Mouse (Mus musculus): ENCODE results near the gene Ccdc12. TPM values are rescaled to one million over a fixed set of nuclear protein-coding genes. Genes with fewer than 3 reads are reported as not detected.
A peak's percentile ranks its signal among the peaks of the same experiment; 100 is the strongest.

The Ccdc12 gene
- polyA plus RNA-seq, 1 experiment from 2014 or later: 144 TPM

GRCm38 (mm10) chr9:110642812-110643524, 13.3 kb upstream of the Ccdc12 start:
- DNase-seq (ENCODE audit: low spot score, missing footprints): no peak
- Histone ChIP-seq H3K4me3 (ENCODE audit: low read depth, low read length) (no peak overlapping the region), H3K36me3 (ENCODE audit: control insufficient read depth, insufficient read depth, low read length) (no peaks in the 10 kb centered on the region), H3K27ac (ENCODE audit: low read depth, low read length) (no peak overlapping the region), H3K4me1 (ENCODE audit: control insufficient read depth, insufficient read depth, low read length) (no peaks in the 10 kb centered on the region), H3K27me3 (ENCODE audit: control insufficient read depth, insufficient read depth, low read length) (no peaks in the 10 kb centered on the region), H3K4me2 (no peak overlapping the region), H3K9me3 (ENCODE audit: control insufficient read depth, low read length) (no peaks in the 10 kb centered on the region), H3K9ac (ENCODE audit: low read length) (no peak overlapping the region)
- no peak for ATAC-seq (ENCODE audit: low FRiP score)
- 59% methylated on average over 5 of the region's 5 CpGs for WGBS

- H3K4me1 ChIP-seq (ENCODE audit: control insufficient read depth, insufficient read depth, low read length): no peaks in the 10 kb centered on the region
- WGBS: 64% methylated on average over 9 of the region's 9 CpGs
Measured at GRCm38 (mm10) chr9:110643787-110644186, 12.5 kb upstream of the Ccdc12 start.

GRCm38 (mm10) chr9:110644295-110644694, 12.0 kb upstream of the Ccdc12 start:
- H3K4me1 ChIP-seq (ENCODE audit: control insufficient read depth, insufficient read depth, low read length): peaks cover 2% of the 10 kb centered on the region
- H3K36me3 ChIP-seq (ENCODE audit: control insufficient read depth, insufficient read depth, low read length): no peaks in the 10 kb centered on the region
- WGBS: 82% methylated on average over 10 of the region's 10 CpGs
- H3K9ac ChIP-seq (ENCODE audit: low read length): no peak overlapping the region
- H3K27ac ChIP-seq (ENCODE audit: low read depth, low read length): no peak overlapping the region
- no peak overlapping the region for H3K4me2 ChIP-seq
- no peaks in the 10 kb centered on the region for H3K9me3 ChIP-seq (ENCODE audit: control insufficient read depth, low read length)
- no peaks in the 10 kb centered on the region for H3K27me3 ChIP-seq (ENCODE audit: control insufficient read depth, insufficient read depth, low read length)
- no peak overlapping the region for H3K4me3 ChIP-seq (ENCODE audit: low read depth, low read length)
- DNase-seq (ENCODE audit: low spot score, missing footprints) (no peak), ATAC-seq (ENCODE audit: low FRiP score) (no peak)

More at GRCm38 (mm10) chr9:110643787-110644186, 12.5 kb upstream of the Ccdc12 start:
- DNase-seq (ENCODE audit: low spot score, missing footprints) (no peak), ATAC-seq (ENCODE audit: low FRiP score) (no peak)
- Histone ChIP-seq H3K9me3 (ENCODE audit: control insufficient read depth, low read length) (no peaks in the 10 kb centered on the region), H3K36me3 (ENCODE audit: control insufficient read depth, insufficient read depth, low read length) (no peaks in the 10 kb centered on the region), H3K4me2 (no peak overlapping the region), H3K9ac (ENCODE audit: low read length) (no peak overlapping the region), H3K4me3 (ENCODE audit: low read depth, low read length) (no peak overlapping the region), H3K27ac (ENCODE audit: low read depth, low read length) (no peak overlapping the region), H3K27me3 (ENCODE audit: control insufficient read depth, insufficient read depth, low read length) (no peaks in the 10 kb centered on the region)

GRCm38 (mm10) chr9:110645219-110645618, 11.1 kb upstream of the Ccdc12 start:
- H3K4me3 ChIP-seq (ENCODE audit: low read depth, low read length): no peak overlapping the region
- H3K9ac ChIP-seq (ENCODE audit: low read length): no peak overlapping the region
- H3K27ac ChIP-seq (ENCODE audit: low read depth, low read length): no peak overlapping the region
- H3K9me3 ChIP-seq (ENCODE audit: control insufficient read depth, low read length): no peaks in the 10 kb centered on the region
- ATAC-seq (ENCODE audit: low FRiP score) (no peak), DNase-seq (ENCODE audit: low spot score, missing footprints) (no peak)
- no peaks in the 10 kb centered on the region for H3K27me3 ChIP-seq (ENCODE audit: control insufficient read depth, insufficient read depth, low read length)
- H3K36me3 ChIP-seq (ENCODE audit: control insufficient read depth, insufficient read depth, low read length): no peaks in the 10 kb centered on the region
- H3K4me2 ChIP-seq: no peak overlapping the region
- 88% methylated on average over 9 of the region's 9 CpGs for whole genome bisulfite sequencing
- peaks cover 11% of the 10 kb centered on the region for H3K4me1 ChIP-seq (ENCODE audit: control insufficient read depth, insufficient read depth, low read length)

GRCm38 (mm10) chr9:110649775-110650174, 6.5 kb upstream of the Ccdc12 start:
- Histone ChIP-seq H3K27ac (ENCODE audit: low read depth, low read length) (no peak overlapping the region), H3K9me3 (ENCODE audit: control insufficient read depth, low read length) (no peaks in the 10 kb centered on the region), H3K9ac (ENCODE audit: low read length) (no peak overlapping the region), H3K27me3 (ENCODE audit: control insufficient read depth, insufficient read depth, low read length) (peaks cover 9% of the 10 kb centered on the region), H3K4me3 (ENCODE audit: low read depth, low read length) (no peak overlapping the region), H3K4me2 (no peak overlapping the region), H3K36me3 (ENCODE audit: control insufficient read depth, insufficient read depth, low read length) (no peaks in the 10 kb centered on the region), H3K4me1 (ENCODE audit: control insufficient read depth, insufficient read depth, low read length) (peaks cover 24% of the 10 kb centered on the region)
- ATAC-seq (ENCODE audit: low FRiP score) (no peak), DNase-seq (ENCODE audit: low spot score, missing footprints) (no peak)

GRCm38 (mm10) chr9:110651931-110652722, 4.2 kb upstream of the Ccdc12 start:
- Histone ChIP-seq H3K36me3 (ENCODE audit: control insufficient read depth, insufficient read depth, low read length) (no peaks in the 10 kb centered on the region), H3K4me3 (ENCODE audit: low read depth, low read length) (no peak overlapping the region), H3K9ac (ENCODE audit: low read length) (no peak overlapping the region), H3K4me2 (no peak overlapping the region), H3K4me1 (ENCODE audit: control insufficient read depth, insufficient read depth, low read length) (peaks cover 30% of the 10 kb centered on the region), H3K27me3 (ENCODE audit: control insufficient read depth, insufficient read depth, low read length) (peaks cover 9% of the 10 kb centered on the region), H3K9me3 (ENCODE audit: control insufficient read depth, low read length) (no peaks in the 10 kb centered on the region), H3K27ac (ENCODE audit: low read depth, low read length) (no peak overlapping the region)
- 41% methylated on average over 13 of the region's 13 CpGs for WGBS
- DNase-seq (ENCODE audit: low spot score, missing footprints) (no peak), ATAC-seq (ENCODE audit: low FRiP score) (no peak)

- WGBS: 23% methylated on average over 14 of the region's 14 CpGs
- Histone ChIP-seq H3K27ac (ENCODE audit: low read depth, low read length) (no peak overlapping the region), H3K9ac (ENCODE audit: low read length) (peak overlapping the region; percentile 71), H3K4me3 (ENCODE audit: low read depth, low read length) (peak overlapping the region; percentile 65), H3K36me3 (ENCODE audit: control insufficient read depth, insufficient read depth, low read length) (no peaks in the 10 kb centered on the region), H3K4me1 (ENCODE audit: control insufficient read depth, insufficient read depth, low read length) (peaks cover 38% of the 10 kb centered on the region), H3K9me3 (ENCODE audit: control insufficient read depth, low read length) (no peaks in the 10 kb centered on the region), H3K4me2 (peak overlapping the region; percentile 98), H3K27me3 (ENCODE audit: control insufficient read depth, insufficient read depth, low read length) (peaks cover 9% of the 10 kb centered on the region)
- ATAC-seq (ENCODE audit: low FRiP score): no peak
- DNase-seq (ENCODE audit: low spot score, missing footprints): peak; percentile 88
Measured at GRCm38 (mm10) chr9:110652963-110653654, 3.2 kb upstream of the Ccdc12 start.

GRCm38 (mm10) chr9:110653655-110654461, 2.4 kb upstream of the Ccdc12 start, which contains the start of gene Nbeal2:
Gene Nbeal2, minus strand, starts transcription at chr9:110654161.
- ATAC-seq (ENCODE audit: low FRiP score): peak; percentile 84
- DNase-seq (ENCODE audit: low spot score, missing footprints): peak; percentile 97
- Histone ChIP-seq H3K4me1 (ENCODE audit: control insufficient read depth, insufficient read depth, low read length) (peaks cover 38% of the 10 kb centered on the region), H3K27me3 (ENCODE audit: control insufficient read depth, insufficient read depth, low read length) (peaks cover 9% of the 10 kb centered on the region), H3K36me3 (ENCODE audit: control insufficient read depth, insufficient read depth, low read length) (no peaks in the 10 kb centered on the region), H3K9me3 (ENCODE audit: control insufficient read depth, low read length) (no peaks in the 10 kb centered on the region), H3K27ac (ENCODE audit: low read depth, low read length) (no peak within 1 kb of the TSS), H3K9ac (ENCODE audit: low read length) (peak within 1 kb of the TSS; percentile 71), H3K4me3 (ENCODE audit: low read depth, low read length) (peak within 1 kb of the TSS; percentile 65), H3K4me2 (peak within 1 kb of the TSS; percentile 98)
- 1% methylated on average over 58 of the region's 75 CpGs for WGBS

Data from midbrain, embryonic 11.5 days (tissue).